Mouse (Mus musculus) lung, postnatal 0 days (tissue): Measurements from ENCODE around the gene Hoxa3.

Experiments used
- CTCF ChIP-seq: IDR thresholded peaks from 2 replicates; pipeline ENCODE4 v1.5.1; 2016; ENCODE audit warnings: antibody characterized with exemption, mild to moderate bottlenecking
- EP300 ChIP-seq: IDR thresholded peaks from 2 replicates; pipeline ENCODE4 v1.6.1; 2016; ENCODE audit warnings: antibody characterized with exemption, mild to moderate bottlenecking, control low read depth

DNA sequence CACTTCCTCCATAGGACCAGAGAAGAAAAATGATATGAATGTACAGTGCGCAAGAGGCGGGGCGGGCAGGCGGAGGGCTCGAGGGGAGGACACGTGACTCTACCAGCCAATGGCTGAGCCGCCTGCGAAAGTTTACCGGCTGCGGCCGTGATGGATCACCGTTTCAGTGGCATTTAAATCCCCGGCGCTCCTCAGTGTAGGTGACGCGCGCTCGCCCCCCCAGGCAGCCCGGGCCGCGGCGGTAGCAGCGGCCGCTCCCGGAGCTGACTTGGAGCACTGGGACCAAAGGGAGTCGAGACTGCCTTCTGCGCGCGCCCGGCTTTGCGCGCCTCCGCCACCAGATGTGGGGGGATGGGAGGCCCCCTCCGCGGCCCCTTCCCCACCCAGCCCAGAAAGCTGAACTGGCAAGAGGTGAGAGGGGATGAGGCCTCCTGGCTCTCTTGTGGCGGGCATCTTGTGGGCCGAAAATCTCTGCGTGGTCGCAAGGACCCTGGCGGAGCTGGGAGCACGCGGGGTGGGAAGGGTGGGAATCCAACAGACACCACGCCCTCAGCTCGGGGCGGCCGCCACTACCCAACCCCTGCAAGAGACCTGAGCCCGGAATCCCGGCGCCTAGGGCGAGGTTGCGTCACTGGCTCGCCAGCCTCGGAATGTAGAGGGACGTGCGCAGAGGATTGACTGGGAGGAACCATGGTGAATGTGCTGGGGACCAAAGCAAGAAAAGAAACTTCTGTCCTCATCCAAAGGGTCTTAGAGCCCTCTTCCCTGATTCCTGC is 54.7 kb downstream of the Hoxa3 start, which contains the start of gene Hoxa1:
- TF ChIP-seq CTCF (no peak), EP300 (peak; percentile 46; the same call in 1 of the 2 replicates)
